Mouse (Mus musculus): ENCODE results near the gene Git1. TPM values are rescaled to one million over a fixed set of nuclear protein-coding genes. Genes with fewer than 3 reads are reported as not detected.
A peak's percentile ranks its signal among the peaks of the same experiment; 100 is the strongest.

Git1 gene
- total and polyA plus RNA-seq, 2 experiments from 2014 or later, result 19.6 to 143 TPM

DNA sequence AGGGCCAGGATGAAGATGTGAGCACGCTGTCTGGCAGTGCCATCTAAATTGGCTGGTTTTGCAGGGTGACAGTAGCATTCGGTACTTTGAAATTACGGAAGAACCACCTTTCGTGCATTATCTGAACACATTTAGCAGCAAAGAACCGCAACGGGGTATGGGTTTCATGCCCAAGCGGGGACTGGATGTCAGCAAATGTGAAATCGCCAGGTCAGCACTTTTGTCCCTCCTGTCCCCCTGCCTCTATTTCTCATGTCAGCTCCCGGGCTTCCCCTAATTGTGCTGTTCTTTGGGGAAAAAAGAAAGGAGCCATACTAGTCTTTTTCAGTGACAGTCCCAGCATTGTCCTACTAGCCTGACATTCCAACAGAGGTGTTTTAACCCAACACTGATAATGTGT lies 25.0 kb upstream of the Git1 start:
- Histone ChIP-seq H3K4me1 (ENCODE audit: insufficient read depth, low read length) (0 out of 2 replicates have a peak, but pooled peaks cover 2% of the 10 kb centered on the region), H3K27ac (ENCODE audit: low read depth, low read length) (no peak overlapping the region), H3K4me3 (ENCODE audit: low read depth, low read length) (no peak overlapping the region), H3K9me3 (ENCODE audit: low read length) (no peaks in the 10 kb centered on the region), H3K4me2 (ENCODE audit: low read depth, low read length, poor library complexity, severe bottlenecking) (no peak overlapping the region), H3K27me3 (ENCODE audit: insufficient read depth, low read length) (peaks cover 17% of the 10 kb centered on the region), H3K36me3 (ENCODE audit: insufficient read depth, low read length) (peaks cover 24% of the 10 kb centered on the region), H3K9ac (replicated peaks; ENCODE audit: low read length, poor library complexity, severe bottlenecking) (no peak overlapping the region)
- no peak for DNase-seq (ENCODE audit: low spot score)
- no peak for ATAC-seq (ENCODE audit: low FRiP score)
- WGBS, result 87% methylated on average over 9 of the region's 9 CpGs
- TF ChIP-seq CTCF (IDR thresholded peaks at IDR 0.05), result no peak

DNA sequence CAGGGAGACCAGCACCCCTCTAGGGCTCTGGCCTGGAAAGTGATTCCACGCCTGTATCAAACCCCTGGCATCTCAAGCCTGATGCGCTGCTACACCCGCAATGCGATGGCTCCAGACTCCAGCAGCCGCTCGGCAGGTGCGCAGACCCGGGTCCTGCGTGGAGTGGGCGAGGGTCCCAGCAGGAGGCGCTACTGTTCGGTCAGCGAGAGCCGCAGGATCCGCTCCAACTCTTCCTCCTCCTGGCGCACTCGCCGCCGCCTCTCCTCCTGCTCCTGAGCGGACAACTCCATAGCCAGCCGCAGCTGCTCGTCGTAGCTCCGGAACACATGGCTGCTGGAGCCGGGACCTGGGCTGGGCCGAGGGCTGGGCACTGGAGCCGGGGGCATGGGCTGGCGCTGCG lies 22.0 kb upstream of the Git1 start:
- Histone ChIP-seq H3K4me2 (ENCODE audit: low read depth, low read length, poor library complexity, severe bottlenecking) (no peak overlapping the region), H3K9ac (replicated peaks; ENCODE audit: low read length, poor library complexity, severe bottlenecking) (no peak overlapping the region), H3K27me3 (ENCODE audit: insufficient read depth, low read length) (peaks cover 17% of the 10 kb centered on the region), H3K4me3 (ENCODE audit: low read depth, low read length) (no peak overlapping the region), H3K9me3 (ENCODE audit: low read length) (no peaks in the 10 kb centered on the region), H3K4me1 (ENCODE audit: insufficient read depth, low read length) (0 out of 2 replicates have a peak, but pooled peaks cover 2% of the 10 kb centered on the region), H3K36me3 (ENCODE audit: insufficient read depth, low read length) (peaks cover 36% of the 10 kb centered on the region), H3K27ac (ENCODE audit: low read depth, low read length) (no peak overlapping the region)
- no peak for ATAC-seq (ENCODE audit: low FRiP score)
- WGBS, result 76% methylated on average over 29 of the region's 29 CpGs
- no peak for DNase-seq (ENCODE audit: low spot score)
- peak; percentile 10; the same call in 1 of the 2 replicates for TF ChIP-seq CTCF (IDR thresholded peaks at IDR 0.05)

DNA sequence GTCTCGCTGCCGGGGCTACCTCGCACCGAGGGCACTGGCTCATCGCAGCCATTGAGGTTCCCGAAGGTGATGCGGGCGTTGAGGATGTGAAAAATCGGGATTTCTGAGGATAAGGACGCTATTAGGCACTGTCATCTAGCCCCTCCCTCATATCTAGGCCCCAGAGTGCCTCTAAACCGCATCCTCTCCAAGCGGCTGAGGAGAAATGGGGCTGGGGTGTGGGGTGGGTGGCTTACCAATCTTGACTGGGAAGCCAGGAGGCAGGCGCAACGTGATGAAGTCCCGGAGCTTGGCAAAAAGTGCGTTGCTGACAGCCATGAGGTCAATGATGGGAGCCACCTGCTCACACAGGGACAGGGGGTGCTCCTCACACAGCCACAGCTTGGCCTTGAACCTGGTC lies 20.6 kb upstream of the Git1 start:
- ATAC-seq (ENCODE audit: low FRiP score), result no peak
- Histone ChIP-seq H3K27me3 (ENCODE audit: insufficient read depth, low read length) (peaks cover 4% of the 10 kb centered on the region; the same call in 1 of the 2 replicates), H3K9ac (replicated peaks; ENCODE audit: low read length, poor library complexity, severe bottlenecking) (no peak overlapping the region), H3K4me1 (ENCODE audit: insufficient read depth, low read length) (0 out of 2 replicates have a peak, but pooled peaks cover under 1% of the 10 kb centered on the region), H3K9me3 (ENCODE audit: low read length) (no peaks in the 10 kb centered on the region), H3K4me3 (ENCODE audit: low read depth, low read length) (no peak overlapping the region), H3K27ac (ENCODE audit: low read depth, low read length) (no peak overlapping the region), H3K4me2 (ENCODE audit: low read depth, low read length, poor library complexity, severe bottlenecking) (no peak overlapping the region), H3K36me3 (ENCODE audit: insufficient read depth, low read length) (peaks cover 40% of the 10 kb centered on the region)
- 92% methylated on average over 16 of the region's 16 CpGs for WGBS
- DNase-seq (ENCODE audit: low spot score), result no peak
- TF ChIP-seq CTCF (IDR thresholded peaks at IDR 0.05), result no peak

- 93% methylated on average over 14 of the region's 14 CpGs for WGBS
- ATAC-seq (ENCODE audit: low FRiP score) (no peak), DNase-seq (ENCODE audit: low spot score) (no peak)
- Histone ChIP-seq H3K9ac (replicated peaks; ENCODE audit: low read length, poor library complexity, severe bottlenecking) (no peak overlapping the region), H3K27me3 (ENCODE audit: insufficient read depth, low read length) (no peaks in the 10 kb centered on the region), H3K4me3 (ENCODE audit: low read depth, low read length) (no peak overlapping the region), H3K4me2 (ENCODE audit: low read depth, low read length, poor library complexity, severe bottlenecking) (no peak overlapping the region), H3K36me3 (ENCODE audit: insufficient read depth, low read length) (peaks cover 35% of the 10 kb centered on the region), H3K4me1 (ENCODE audit: insufficient read depth, low read length) (no peaks in the 10 kb centered on the region), H3K27ac (ENCODE audit: low read depth, low read length) (no peak overlapping the region), H3K9me3 (ENCODE audit: low read length) (no peaks in the 10 kb centered on the region)
- TF ChIP-seq CTCF (IDR thresholded peaks at IDR 0.05), result no peak
These were observed 17.1 kb upstream of the Git1 start for GRCm38 (mm10) chr11:77476216-77476615.

DNA sequence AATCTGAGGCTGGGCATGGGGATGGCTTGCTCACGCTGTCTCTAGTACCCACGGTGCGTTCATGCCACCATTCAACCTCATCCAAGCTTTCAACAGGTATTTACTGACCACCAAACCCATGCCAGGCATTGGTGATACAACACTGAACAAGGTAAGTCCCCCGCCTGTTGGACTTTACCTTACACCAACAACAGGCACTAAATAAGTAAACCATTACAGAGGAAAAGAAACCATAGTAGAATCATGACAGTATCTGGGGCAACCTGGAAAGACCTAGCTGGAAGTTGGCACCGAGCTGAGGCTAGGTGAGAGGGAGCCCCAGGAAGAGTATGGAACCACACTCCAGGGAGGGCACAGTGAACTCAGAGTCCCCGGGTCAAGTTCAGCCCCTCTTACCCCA lies 16.5 kb upstream of the Git1 start:
- Histone ChIP-seq H3K4me3 (ENCODE audit: low read depth, low read length) (no peak overlapping the region), H3K9me3 (ENCODE audit: low read length) (no peaks in the 10 kb centered on the region), H3K27ac (ENCODE audit: low read depth, low read length) (no peak overlapping the region), H3K4me1 (ENCODE audit: insufficient read depth, low read length) (no peaks in the 10 kb centered on the region; the same call in 1 of the 2 replicates), H3K9ac (replicated peaks; ENCODE audit: low read length, poor library complexity, severe bottlenecking) (no peak overlapping the region), H3K4me2 (ENCODE audit: low read depth, low read length, poor library complexity, severe bottlenecking) (no peak overlapping the region), H3K27me3 (ENCODE audit: insufficient read depth, low read length) (no peaks in the 10 kb centered on the region), H3K36me3 (ENCODE audit: insufficient read depth, low read length) (peaks cover 28% of the 10 kb centered on the region)
- ATAC-seq (ENCODE audit: low FRiP score), result no peak
- no peak for DNase-seq (ENCODE audit: low spot score)
- no peak for TF ChIP-seq CTCF (IDR thresholded peaks at IDR 0.05)
- 92% methylated on average over 6 of the region's 6 CpGs for WGBS

DNA sequence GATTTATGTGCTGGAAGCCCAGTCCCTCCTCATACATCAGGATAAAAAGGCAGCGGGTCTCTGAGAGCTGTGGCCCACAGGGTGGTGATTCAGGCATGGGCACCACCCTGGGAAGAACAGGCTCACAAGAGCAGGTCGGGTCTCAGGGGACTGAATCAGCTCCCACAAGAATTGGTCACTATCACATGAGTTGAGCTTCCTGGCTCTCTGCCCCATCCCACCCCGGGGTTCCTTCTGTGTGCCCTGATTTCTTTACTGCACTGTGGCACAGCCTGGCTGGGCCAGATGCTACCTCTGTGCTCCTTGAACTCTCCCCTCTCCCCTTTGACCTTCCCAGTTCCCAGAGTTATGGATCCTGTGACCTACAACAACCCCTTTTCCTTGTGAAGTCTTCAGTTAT lies 10.3 kb upstream of the Git1 start:
- 78% methylated on average over 3 of the region's 3 CpGs for WGBS
- no peak for DNase-seq (ENCODE audit: low spot score)
- no peak for ATAC-seq (ENCODE audit: low FRiP score)

More for the DNA sequence above, 10.3 kb upstream of the Git1 start:
- H3K4me2 ChIP-seq (ENCODE audit: low read depth, low read length, poor library complexity, severe bottlenecking), result no peak overlapping the region
- H3K36me3 ChIP-seq (ENCODE audit: insufficient read depth, low read length), result no peaks in the 10 kb centered on the region
- no peaks in the 10 kb centered on the region for H3K9me3 ChIP-seq (ENCODE audit: low read length)
- no peak overlapping the region for H3K27ac ChIP-seq (ENCODE audit: low read depth, low read length)
- no peak overlapping the region for H3K4me3 ChIP-seq (ENCODE audit: low read depth, low read length)
- no peaks in the 10 kb centered on the region for H3K27me3 ChIP-seq (ENCODE audit: insufficient read depth, low read length)
- H3K4me1 ChIP-seq (ENCODE audit: insufficient read depth, low read length), result peaks cover 27% of the 10 kb centered on the region; the same call in 1 of the 2 replicates
- TF ChIP-seq CTCF (IDR thresholded peaks at IDR 0.05), result no peak
- H3K9ac ChIP-seq (replicated peaks; ENCODE audit: low read length, poor library complexity, severe bottlenecking), result no peak overlapping the region
